Mouse (Mus musculus): Measurements from ENCODE around the gene Arpc2. TPM values are rescaled to one million over a fixed set of nuclear protein-coding genes. Genes with fewer than 3 reads are reported as not detected.
"Not testable (repeated sequence)": the region's sequence is repeated elsewhere in the genome, so short reads cannot be mapped to it uniquely, and the experiment has no call there.

The Arpc2 gene
- total RNA-seq, 2 experiments from 2014 or later = 404 to 421 TPM

DNA sequence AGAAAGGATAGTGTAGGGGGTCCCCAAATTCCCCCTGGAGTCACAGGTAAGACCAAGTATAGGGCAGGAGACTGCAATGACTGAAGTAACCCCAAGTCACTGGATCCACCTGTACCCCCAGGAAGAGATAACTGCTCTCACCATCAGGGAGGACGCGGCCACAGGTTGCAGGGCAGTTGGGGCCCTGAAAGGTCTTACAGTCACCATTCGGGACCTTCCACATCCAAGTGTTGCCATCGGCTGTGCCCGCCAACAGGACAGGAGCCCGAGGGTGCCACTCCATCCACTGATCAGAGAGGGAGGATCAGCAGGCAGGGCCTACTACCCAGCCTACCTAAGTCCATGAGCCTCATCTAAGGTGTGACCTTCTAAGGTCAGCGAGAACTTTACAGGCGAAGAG is 46.0 kb downstream of the Arpc2 start:
- DNase-seq (ENCODE audit: extremely low spot score in 1 of 2, low spot score in 1 of 2) = no peak

- DNase-seq (ENCODE audit: extremely low spot score in 1 of 2, low spot score in 1 of 2) = no peak
Observed at GRCm38 (mm10) chr1:74282896-74283625, 47.2 kb downstream of the Arpc2 start.

GRCm38 (mm10) chr1:74283686-74284463 is 48.0 kb downstream of the Arpc2 start:
- DNase-seq (ENCODE audit: extremely low spot score in 1 of 2, low spot score in 1 of 2) = peak in 1 of 2 experiments; percentile 26

- peak; percentile 87 to 93 for DNase-seq (ENCODE audit: extremely low spot score in 1 of 2, low spot score in 1 of 2)
Observed at GRCm38 (mm10) chr1:74284543-74285160, 48.8 kb downstream of the Arpc2 start, which contains the start of the genes Aamp and Pnkd. Gene Aamp, minus strand, starts transcription at chr1:74284738. Gene Pnkd, plus strand, starts transcription at chr1:74284930.

- no peak for DNase-seq (ENCODE audit: extremely low spot score in 1 of 2, low spot score in 1 of 2)
Observed at GRCm38 (mm10) chr1:74285212-74286010, 49.5 kb downstream of the Arpc2 start.

DNA sequence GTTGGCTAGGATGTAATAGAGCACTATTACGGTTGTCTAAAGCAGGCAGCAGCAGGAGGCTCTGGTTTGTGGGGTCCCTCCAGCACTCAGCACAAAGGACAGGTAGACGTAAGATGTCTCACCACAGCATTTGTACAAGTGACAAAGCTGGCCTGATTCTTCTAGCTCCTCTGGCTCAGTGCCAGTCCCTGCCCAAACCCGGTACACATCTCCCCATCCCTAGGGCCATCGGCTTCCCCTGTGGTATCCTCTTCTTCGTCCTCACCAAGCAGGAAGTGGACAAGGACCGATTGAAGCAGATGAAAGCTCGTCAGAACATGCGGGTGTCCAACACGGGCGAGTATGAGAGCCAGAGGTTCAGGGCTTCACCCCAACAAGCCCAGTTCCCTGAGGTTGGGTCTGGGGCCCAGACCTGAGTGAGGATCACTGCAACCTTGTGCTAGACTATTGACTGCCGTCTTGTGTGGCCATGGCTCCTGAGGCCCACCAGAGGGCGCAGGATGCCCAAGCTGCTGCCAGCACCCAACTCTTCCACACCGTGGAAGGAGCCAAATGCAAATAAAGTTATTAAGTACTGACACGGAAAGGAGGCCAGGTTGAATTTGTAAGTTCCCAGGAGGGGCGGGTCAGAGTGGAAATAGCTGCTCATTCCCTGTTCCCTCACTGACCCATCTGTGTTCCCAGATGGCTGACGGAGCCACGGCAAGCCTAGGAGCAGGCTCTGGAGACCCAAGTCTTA is 51.2 kb downstream of the Arpc2 start:
- DNase-seq (ENCODE audit: extremely low spot score in 1 of 2, low spot score in 1 of 2) = not testable (repeated sequence)

DNA sequence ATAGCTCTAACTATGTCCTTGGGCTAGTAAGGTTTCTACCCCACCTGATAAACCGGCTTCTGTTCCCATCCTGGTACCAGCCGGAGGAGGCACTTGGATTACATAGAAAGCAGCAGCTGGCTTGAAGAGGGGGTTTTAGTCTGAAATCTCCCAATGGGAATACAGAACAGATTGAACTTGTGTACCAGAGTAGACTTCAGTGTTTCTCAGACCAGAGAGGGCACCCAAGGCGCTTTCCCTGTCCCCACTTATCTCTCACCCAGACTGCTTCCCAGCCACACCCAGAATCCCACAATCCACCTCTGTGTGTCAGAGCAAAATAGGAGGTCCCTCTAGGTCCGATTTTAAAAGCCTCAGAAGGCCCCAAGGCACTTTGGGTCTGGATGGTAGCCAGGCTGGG is 52.4 kb downstream of the Arpc2 start:
- no peak for DNase-seq (ENCODE audit: extremely low spot score in 1 of 2, low spot score in 1 of 2)

GRCm38 (mm10) chr1:74289248-74289647 is 53.4 kb downstream of the Arpc2 start:
- no peak for DNase-seq (ENCODE audit: extremely low spot score in 1 of 2, low spot score in 1 of 2)

- no peak for DNase-seq (ENCODE audit: extremely low spot score in 1 of 2, low spot score in 1 of 2)
Observed at GRCm38 (mm10) chr1:74289740-74290139, 53.9 kb downstream of the Arpc2 start.

DNA sequence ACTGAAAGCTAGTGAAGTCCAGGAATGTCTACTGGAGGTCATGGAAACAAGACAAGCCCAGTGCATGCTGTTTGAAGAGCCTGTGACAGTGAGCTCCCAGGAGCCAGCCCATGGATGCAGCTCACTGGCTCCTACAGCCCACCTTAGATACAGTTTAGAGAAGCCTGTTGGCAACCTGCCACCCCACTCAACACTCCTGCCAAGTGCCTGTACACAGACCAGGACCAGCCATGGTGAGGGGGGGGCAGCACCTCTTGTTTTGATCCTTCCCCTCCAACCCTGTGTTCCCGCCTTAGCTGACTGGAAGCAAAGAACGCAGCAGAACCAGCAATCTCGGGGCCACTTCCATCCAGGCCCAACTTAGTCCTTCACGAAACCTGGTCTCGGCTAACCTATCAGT is 54.3 kb downstream of the Arpc2 start:
- no peak for DNase-seq (ENCODE audit: extremely low spot score in 1 of 2, low spot score in 1 of 2)

DNA sequence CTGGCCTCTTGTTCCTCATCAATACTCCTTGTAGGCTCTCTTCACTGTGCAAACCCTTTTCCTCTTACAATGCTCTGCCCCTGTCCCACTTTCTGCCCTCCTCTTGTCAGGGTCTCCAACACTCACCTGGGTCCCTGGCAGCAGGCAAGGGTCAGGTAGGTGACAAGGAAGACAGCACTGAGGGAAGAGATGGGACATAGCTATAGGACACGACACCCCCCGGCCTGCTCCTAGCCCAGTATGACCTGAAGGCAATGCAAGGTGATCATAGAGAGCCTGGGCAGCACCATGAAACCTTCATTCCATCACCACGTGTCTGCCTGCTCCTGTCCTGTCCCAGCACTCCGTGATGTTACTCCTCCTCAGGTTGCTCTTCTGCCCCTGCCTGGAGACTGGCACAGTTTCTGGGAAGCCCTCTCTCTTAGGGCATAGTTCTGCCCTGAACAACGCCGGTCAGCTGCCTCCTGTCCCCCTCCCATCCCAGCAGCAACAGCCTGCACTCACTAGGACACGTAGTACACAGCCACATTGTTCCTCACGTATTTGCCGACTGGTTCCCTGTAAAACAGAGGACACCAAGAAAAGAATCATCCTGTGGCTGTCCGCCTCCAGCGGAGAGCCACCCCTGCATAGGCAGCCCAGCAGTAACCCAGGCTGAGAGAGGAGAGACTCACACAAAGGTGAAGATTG is 56.6 kb downstream of the Arpc2 start:
- DNase-seq (ENCODE audit: extremely low spot score in 1 of 2, low spot score in 1 of 2) = no peak

- DNase-seq (ENCODE audit: extremely low spot score in 1 of 2, low spot score in 1 of 2) = no peak
Observed at GRCm38 (mm10) chr1:74293306-74293960, 57.5 kb downstream of the Arpc2 start.

DNA sequence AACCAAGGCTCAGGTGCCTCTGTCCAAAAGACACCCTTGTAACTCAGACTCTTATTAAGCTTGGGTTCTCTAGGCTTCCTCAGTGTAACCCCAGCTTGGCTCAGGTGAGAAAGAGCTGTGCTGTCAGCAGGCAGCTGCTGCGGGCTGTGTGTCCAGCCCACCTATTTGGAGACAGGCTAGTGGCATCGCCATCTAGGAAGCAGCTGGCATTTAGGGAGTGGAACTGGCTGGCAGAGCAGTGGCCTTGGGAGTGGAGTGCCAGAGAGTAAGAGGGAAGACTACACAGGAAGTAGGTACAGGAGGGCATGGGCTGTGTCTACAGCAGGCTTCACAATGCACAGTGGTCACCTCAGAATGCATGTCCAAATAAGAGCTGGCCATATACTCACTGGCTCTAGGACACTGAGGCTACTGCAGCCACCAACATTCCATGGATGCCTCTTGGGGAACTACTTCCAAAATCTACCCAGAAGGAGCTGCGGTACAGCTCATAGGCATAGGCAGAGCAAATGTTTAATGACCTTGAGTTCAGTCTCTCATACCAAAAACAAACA is 58.3 kb downstream of the Arpc2 start:
- DNase-seq (ENCODE audit: extremely low spot score in 1 of 2, low spot score in 1 of 2) = no peak

- no peak for DNase-seq (ENCODE audit: extremely low spot score in 1 of 2, low spot score in 1 of 2)
Observed at GRCm38 (mm10) chr1:74294733-74295455, 59.0 kb downstream of the Arpc2 start.

GRCm38 (mm10) chr1:74295456-74296171 is 59.7 kb downstream of the Arpc2 start:
- peak; percentile 56 to 57 for DNase-seq (ENCODE audit: extremely low spot score in 1 of 2, low spot score in 1 of 2)

DNA sequence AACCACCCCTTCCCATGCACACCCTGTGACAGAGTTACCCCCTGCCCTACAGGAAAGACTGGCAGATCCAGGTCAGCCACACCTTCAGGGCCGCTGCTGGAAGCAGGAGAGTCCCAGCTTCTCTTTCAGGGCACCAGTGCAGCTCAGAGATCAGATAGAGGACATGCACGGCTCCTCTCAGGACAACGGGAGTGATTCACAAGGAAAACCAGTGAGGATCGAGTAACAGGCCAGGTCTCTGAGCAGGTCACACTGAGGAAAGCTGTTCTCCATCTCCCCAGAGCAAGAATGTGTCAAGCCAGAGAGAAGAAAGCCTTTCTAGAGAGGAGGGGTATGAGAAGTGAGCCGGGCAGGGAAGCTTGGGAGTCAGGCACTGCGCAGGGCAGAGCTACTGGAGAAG is 60.6 kb downstream of the Arpc2 start:
- no peak for DNase-seq (ENCODE audit: extremely low spot score in 1 of 2, low spot score in 1 of 2)

DNA sequence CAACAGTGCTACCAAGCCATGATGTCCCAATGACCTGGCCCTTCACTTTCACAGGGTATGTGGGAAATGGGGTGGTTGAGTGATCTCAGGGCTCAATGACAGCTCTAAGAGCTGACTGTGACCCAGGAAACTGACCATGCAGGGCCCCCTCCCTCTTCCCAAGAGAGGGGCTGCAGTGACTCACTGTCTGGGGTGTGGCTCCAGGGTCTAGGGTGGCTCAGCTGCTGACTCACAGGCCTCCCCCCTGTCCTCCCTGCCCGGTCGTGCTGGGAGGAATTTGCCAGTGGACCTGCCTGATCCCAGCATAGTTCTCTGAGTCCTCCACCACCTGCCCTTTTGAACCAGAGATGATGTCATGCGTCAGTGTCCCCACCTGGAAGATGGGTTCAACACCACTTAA is 61.4 kb downstream of the Arpc2 start:
- DNase-seq (ENCODE audit: extremely low spot score in 1 of 2, low spot score in 1 of 2) = no peak

All from layer of hippocampus, postnatal 25 days (tissue).